Mouse (Mus musculus) embryonic fibroblast, embryonic 13.5 days (primary cell): ENCODE measurements around the gene Pigv. TPM values are rescaled to one million over a fixed set of nuclear protein-coding genes. Genes with fewer than 3 reads are reported as not detected.

Experiments used
- H3K27ac ChIP-seq: 2 replicates; pipeline ENCODE4 v1.5.1; 2012; ENCODE audit warnings: low read length, control low read depth, inconsistent platforms; ENCODE audit not compliant: insufficient read depth
- H3K4me1 ChIP-seq: 2 replicates; pipeline ENCODE4 v1.6.1; 2011; ENCODE audit warnings: low read length; ENCODE audit not compliant: control insufficient read depth, insufficient read depth
- H3K4me3 ChIP-seq: 2 replicates; pipeline ENCODE4 v1.5.1; 2011; ENCODE audit warnings: mild to moderate bottlenecking, control low read depth, low read length; ENCODE audit not compliant: insufficient read depth
- CTCF ChIP-seq: IDR thresholded peaks from 2 replicates; pipeline ENCODE4 v1.5.1; 2011; ENCODE audit warnings: mild to moderate bottlenecking, control low read depth, low read length, moderate library complexity, borderline replicate concordance; ENCODE audit not compliant: insufficient read depth
- POLR2A ChIP-seq: IDR thresholded peaks from 2 replicates; pipeline ENCODE4 v1.6.1; 2011; ENCODE audit warnings: low read depth, mild to moderate bottlenecking, control low read depth, low read length, moderate library complexity
- polyA plus RNA-seq: library from polyadenylated mRNA; stranded (reverse); fragments of >200 nt; gene quantifications from 2 replicates; pipeline ENCODE4 v1.2.4, GENCODE M21; 2011; ENCODE audit warnings: low read depth; ENCODE audit not compliant: missing spikeins, insufficient read length

The Pigv gene
- polyA plus RNA-seq, 1 experiment = 10.4 TPM

DNA sequence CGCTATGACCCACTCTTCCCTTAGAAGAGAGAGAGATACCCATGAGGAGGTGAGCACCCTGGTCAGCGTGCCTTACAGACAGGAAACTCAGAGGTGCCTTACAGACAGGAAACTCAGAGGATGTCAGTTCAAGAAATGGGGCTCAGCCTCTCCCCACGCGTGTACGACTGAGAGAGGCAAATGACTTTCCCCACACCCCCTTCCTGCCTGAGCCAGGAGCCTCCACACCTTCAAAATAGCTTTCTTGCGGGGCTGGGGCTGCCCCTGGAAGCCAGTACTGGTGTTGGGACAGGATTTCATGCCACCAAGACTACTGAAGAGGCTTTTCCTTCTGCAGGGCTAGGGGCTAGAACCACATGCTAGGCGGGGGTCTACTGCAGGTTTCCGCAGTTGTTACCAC lies 51.8 kb downstream of the Pigv start:
- Histone ChIP-seq H3K27ac (no peak overlapping the region), H3K4me3 (no peak overlapping the region), H3K4me1 (peaks cover 2% of the 10 kb centered on the region; the same call in 1 of the 2 replicates)
- TF ChIP-seq CTCF (no peak), POLR2A (no peak)

DNA sequence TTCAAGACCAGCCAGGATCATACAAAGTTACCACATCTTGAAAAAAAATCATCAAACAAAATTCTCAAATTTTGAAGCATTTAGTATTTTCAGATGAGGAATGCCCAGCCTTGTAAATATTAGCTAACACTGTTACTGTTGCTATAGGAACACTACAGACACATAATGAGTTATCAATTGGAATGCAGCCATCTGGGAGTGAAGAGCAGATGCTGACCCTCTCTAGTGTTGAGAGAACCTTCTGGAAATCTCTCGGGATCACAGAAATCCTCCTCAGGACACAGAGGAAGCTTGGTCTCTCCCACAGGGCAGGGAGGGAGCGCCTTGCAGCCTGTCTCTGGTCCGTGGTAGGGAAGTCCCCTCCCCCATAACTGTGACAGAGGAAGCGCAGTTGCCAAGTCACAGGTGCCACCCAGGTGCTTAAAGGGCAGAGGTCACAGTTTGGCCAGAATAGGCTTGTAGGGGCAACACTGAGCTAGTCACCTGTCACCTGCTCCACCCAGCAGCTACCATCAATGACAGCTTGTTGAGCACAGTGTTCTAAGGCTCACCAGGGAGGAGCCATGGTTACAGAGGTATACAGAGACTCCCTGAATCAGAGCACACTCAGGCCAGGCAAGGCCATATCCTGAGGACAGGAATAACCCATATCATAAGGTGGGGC lies 52.8 kb downstream of the Pigv start:
- H3K4me3 ChIP-seq = no peak overlapping the region
- no peaks in the 10 kb centered on the region for H3K4me1 ChIP-seq
- TF ChIP-seq POLR2A (no peak), CTCF (no peak)
- no peak overlapping the region for H3K27ac ChIP-seq

GRCm38 (mm10) chr4:133617936-133618335 lies 54.5 kb downstream of the Pigv start:
- TF ChIP-seq POLR2A (no peak), CTCF (no peak)
- no peak overlapping the region for H3K4me3 ChIP-seq
- no peak overlapping the region for H3K27ac ChIP-seq
- no peaks in the 10 kb centered on the region for H3K4me1 ChIP-seq

GRCm38 (mm10) chr4:133615416-133615815 lies 57.0 kb downstream of the Pigv start:
- Histone ChIP-seq H3K4me1 (no peaks in the 10 kb centered on the region), H3K4me3 (no peak overlapping the region), H3K27ac (no peak overlapping the region)
- TF ChIP-seq CTCF (no peak), POLR2A (no peak)

DNA sequence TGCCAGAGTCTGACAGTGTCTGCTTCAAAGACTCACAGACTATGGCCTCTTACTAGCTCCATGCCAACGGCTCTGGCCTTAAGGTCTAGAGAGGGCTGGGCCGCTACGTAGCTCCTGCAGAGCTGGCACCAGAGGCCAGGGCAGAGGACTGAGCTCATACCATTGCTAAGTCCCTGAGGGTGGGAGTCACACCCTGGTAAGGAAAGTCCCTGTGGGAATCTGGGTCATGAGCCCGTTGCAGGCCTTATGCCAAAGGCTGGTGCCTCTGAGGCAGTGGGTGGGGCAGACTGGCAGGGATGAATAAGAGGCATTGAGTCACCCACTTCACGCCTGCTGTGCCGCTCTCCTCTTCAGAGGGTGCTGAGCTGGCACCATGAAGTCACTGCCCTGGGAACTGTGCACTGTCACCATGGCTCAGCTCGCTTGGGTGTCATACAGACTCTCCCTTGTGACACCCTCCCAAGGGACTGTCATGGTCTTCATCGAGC lies 58.1 kb downstream of the Pigv start:
- Histone ChIP-seq H3K4me1 (no peaks in the 10 kb centered on the region), H3K27ac (no peak overlapping the region), H3K4me3 (no peak overlapping the region)
- TF ChIP-seq POLR2A (no peak), CTCF (no peak)

- H3K4me3 ChIP-seq = no peak overlapping the region
- no peak overlapping the region for H3K27ac ChIP-seq
- TF ChIP-seq CTCF = no peak
- TF ChIP-seq POLR2A = no peak
- no peaks in the 10 kb centered on the region for H3K4me1 ChIP-seq
Observed at GRCm38 (mm10) chr4:133613867-133614266, 58.6 kb downstream of the Pigv start.

DNA sequence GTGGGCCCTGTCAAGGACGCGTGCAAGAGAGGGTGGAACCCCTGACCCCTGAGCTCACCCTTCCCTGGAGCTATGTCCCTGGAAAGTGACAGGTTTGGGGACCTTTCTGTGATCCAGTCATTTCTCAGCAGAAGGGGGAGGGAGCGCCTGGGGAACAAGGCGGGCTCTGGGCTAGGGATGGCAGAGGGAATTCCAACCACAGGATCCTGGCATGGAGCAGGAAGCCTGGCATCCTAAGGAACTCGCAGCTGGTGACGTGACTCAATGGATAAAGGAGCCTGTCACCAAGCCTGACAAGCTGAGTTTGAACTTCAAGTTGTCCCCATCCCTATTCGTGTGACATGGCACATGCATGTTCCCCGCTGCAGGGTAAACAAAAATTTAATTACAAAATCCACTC lies 59.4 kb downstream of the Pigv start:
- no peak overlapping the region for H3K27ac ChIP-seq
- no peak overlapping the region for H3K4me3 ChIP-seq
- TF ChIP-seq POLR2A (no peak), CTCF (no peak)
- H3K4me1 ChIP-seq = no peaks in the 10 kb centered on the region

DNA sequence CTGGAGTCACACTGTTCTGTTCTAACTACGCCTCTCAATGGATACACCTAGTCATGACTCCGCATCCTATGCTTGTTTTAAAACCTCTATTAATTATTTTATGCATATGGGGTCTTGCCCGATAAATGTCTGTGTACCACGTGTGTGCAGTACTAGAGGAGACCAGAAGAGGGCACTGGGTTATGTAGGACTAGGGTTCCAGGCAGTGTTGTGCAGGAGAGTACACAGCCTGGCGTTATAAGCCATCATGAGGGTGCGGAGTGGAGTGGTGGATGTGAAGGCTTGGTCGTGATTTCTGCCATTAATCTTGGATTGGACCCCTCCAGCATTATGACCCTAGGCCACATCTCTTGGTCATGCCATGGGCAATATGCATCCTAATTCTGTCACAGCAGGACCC lies 60.0 kb downstream of the Pigv start:
- Histone ChIP-seq H3K4me1 (no peaks in the 10 kb centered on the region), H3K4me3 (no peak overlapping the region), H3K27ac (no peak overlapping the region)
- no peak for TF ChIP-seq CTCF
- TF ChIP-seq POLR2A = no peak

- Histone ChIP-seq H3K4me1 (no peaks in the 10 kb centered on the region), H3K27ac (no peak overlapping the region), H3K4me3 (no peak overlapping the region)
- TF ChIP-seq CTCF = no peak
- TF ChIP-seq POLR2A = no peak
Observed at GRCm38 (mm10) chr4:133611815-133612214, 60.6 kb downstream of the Pigv start.

Other genes with a start within 250 kb of the Pigv start
- 9.1 and 13.3 TPM in 2 replicates for gene Tent5b, start 192.5 kb downstream of the Pigv start, polyA plus RNA-seq
- 32.3 and 37.4 TPM in 2 replicates for gene Trnp1, start 174.1 kb downstream of the Pigv start, polyA plus RNA-seq
- gene Kdf1, start 153.7 kb downstream of the Pigv start, polyA plus RNA-seq = not detected in 2 replicates
- gene Nudc, start 126.7 kb downstream of the Pigv start, polyA plus RNA-seq = 84.2 and 89.6 TPM in 2 replicates
- not detected in 2 replicates for gene Nr0b2, start 119.3 kb downstream of the Pigv start, polyA plus RNA-seq
- gene Gpatch3, start 97.9 kb downstream of the Pigv start, polyA plus RNA-seq = 4.8 and 5.7 TPM in 2 replicates
- gene Gpn2, start 88.3 kb downstream of the Pigv start, polyA plus RNA-seq = 10.9 and 12.2 TPM in 2 replicates
- gene Sfn, start 70.5 kb downstream of the Pigv start, polyA plus RNA-seq = 8.4 and 12.1 TPM in 2 replicates
- 28.8 and 31.3 TPM in 2 replicates for gene Zdhhc18, start 22.5 kb downstream of the Pigv start, polyA plus RNA-seq
- gene Arid1a, start 84.1 kb upstream of the Pigv start, polyA plus RNA-seq = 43.9 and 52.1 TPM in 2 replicates
- gene Rps6ka1, start 215.2 kb upstream of the Pigv start, polyA plus RNA-seq = 4.2 and 4.8 TPM in 2 replicates